Mouse (Mus musculus) E14TG2a.4 (cell line): ENCODE measurements at regions not wholly inside any gene's neighbourhood (a gene's known extent, or its start where the extent isn't known, plus 50 kb on each side); places are given as distances from the start of the nearest gene placed in this dataset.

ENCODE experiments used
- CTCF ChIP-seq: conservative IDR thresholded peaks from 2 replicates; pipeline ENCODE4 v1.5.1; 2014; ENCODE audit warnings: low read length
- POU5F1 ChIP-seq: IDR thresholded peaks from 2 replicates; pipeline ENCODE4 v1.6.1; 2014; ENCODE audit warnings: low read length, borderline replicate concordance

DNA sequence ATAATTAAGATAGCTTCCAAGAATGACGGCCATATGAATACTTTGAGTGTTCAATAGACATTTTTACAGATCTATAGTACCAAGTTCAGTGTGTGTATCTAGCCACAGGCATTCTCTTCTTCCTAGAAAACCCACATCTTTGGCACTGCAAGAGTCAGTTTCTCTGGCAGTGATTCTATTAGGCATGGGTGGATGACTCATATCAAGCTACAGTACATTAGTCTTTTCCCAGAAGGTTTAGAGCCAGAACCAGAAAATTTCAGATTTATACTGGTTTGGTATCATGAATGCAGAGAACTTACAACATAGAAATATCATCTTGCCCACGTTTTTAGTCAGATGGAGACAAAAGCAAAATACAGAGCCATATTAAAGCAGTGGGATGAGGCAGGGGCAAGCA is 278.1 kb downstream of the Dio2 start:
- no peak for TF ChIP-seq CTCF
- no peak for TF ChIP-seq POU5F1
